Mouse (Mus musculus): ENCODE measurements around the gene Diaph3.

DNA sequence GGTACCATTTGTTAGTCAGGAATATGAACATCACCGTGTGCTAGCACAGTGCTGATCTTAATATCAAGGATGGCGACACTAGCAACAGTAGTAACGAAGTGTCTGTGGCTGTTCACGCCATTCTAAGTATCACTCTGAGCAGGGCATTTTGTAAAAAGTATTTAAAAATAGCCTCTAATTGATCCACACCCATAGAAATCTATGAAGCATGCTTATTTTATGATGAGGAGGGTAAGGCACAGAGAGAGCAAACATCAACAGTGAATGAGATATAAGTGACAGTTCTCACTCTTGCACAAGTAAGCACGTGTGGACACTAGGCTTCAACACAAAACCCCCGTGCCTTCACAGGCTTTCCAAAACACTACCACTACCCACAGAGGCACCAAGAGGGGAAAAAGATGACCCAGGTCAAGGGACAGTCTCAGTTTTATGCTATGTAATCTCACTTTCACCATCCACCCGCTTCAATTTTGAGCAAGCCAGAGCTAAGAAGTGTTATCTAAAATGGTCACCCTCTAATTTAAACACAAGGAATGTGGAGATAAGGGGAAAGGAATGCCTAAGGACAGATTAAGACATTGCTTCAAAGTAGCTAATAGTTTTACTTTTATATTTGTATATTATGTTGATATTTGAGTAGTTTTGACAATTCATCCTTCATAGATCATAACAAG, 399.0 kb downstream of the Diaph3 start:
- no peak for TF ChIP-seq E2F4 (IDR thresholded peaks at IDR 0.05; ENCODE audit: insufficient replicate concordance, low read depth, low read length)
- no peak for TF ChIP-seq MAX (IDR thresholded peaks at IDR 0.05; ENCODE audit: low read length)
- TF ChIP-seq EP300 (IDR thresholded peaks at IDR 0.05; ENCODE audit: low read length): no peak
- no peak for TF ChIP-seq MAFK (IDR thresholded peaks at IDR 0.05; ENCODE audit: insufficient replicate concordance, low read length)
- no peak for TF ChIP-seq CTCF (conservative IDR thresholded peaks at IDR 0.05 in 1 of 2, IDR thresholded peaks at IDR 0.05 in 1 of 2; ENCODE audit: low read depth in 2 of 2, low read length in 2 of 2)
- no peak for TF ChIP-seq CHD2 (IDR thresholded peaks at IDR 0.05; ENCODE audit: low read length)
- no peak for TF ChIP-seq POLR2A (IDR thresholded peaks at IDR 0.05; ENCODE audit: low read depth, low read length)
- no peak for TF ChIP-seq ZNF384 (IDR thresholded peaks at IDR 0.05; ENCODE audit: low read depth, low read length)
- TF ChIP-seq ZMIZ1 (IDR thresholded peaks at IDR 0.05; ENCODE audit: low read depth, low read length): no peak
